Mouse (Mus musculus) induced T-regulatory cell, adult 2 months (primary cell): ENCODE data around the gene Gm20388.
A peak's percentile ranks its signal among the peaks of the same experiment; 100 is the strongest.

ENCODE experiments used
- DNase-seq: peaks from one replicate; pipeline ENCODE4 v3.0.0-alpha.2; 2012; ENCODE audit warnings: low read depth

Gm20388 gene

GRCm38 (mm10) chr8:121076555-121076954 lies 1165.9 kb downstream of the Gm20388 start:
- no peak for DNase-seq

GRCm38 (mm10) chr8:121078721-121079120 lies 1168.1 kb downstream of the Gm20388 start:
- DNase-seq: no peak

- no peak for DNase-seq
Observed at GRCm38 (mm10) chr8:121079201-121079600, 1168.6 kb downstream of the Gm20388 start.

GRCm38 (mm10) chr8:121079944-121080343 lies 1169.3 kb downstream of the Gm20388 start:
- no peak for DNase-seq

GRCm38 (mm10) chr8:121080361-121081090 lies 1169.9 kb downstream of the Gm20388 start:
- no peak for DNase-seq

GRCm38 (mm10) chr8:121081398-121081797 lies 1170.8 kb downstream of the Gm20388 start:
- DNase-seq: no peak

- DNase-seq: no peak
Observed at GRCm38 (mm10) chr8:121082218-121083092, 1171.8 kb downstream of the Gm20388 start.

GRCm38 (mm10) chr8:121083093-121083935 lies 1172.7 kb downstream of the Gm20388 start:
- DNase-seq: peak; percentile 30

- DNase-seq: no peak
Observed at GRCm38 (mm10) chr8:121083936-121084209, 1173.2 kb downstream of the Gm20388 start.

- DNase-seq: no peak
Observed at GRCm38 (mm10) chr8:121084210-121084951, 1173.7 kb downstream of the Gm20388 start, which contains the start of gene Foxf1. Foxf1 (plus strand) TSS chr8:121084386.

- no peak for DNase-seq
Observed at GRCm38 (mm10) chr8:121085011-121085410, 1174.4 kb downstream of the Gm20388 start.

- DNase-seq: no peak
Observed at GRCm38 (mm10) chr8:121085561-121085960, 1174.9 kb downstream of the Gm20388 start.

GRCm38 (mm10) chr8:121086004-121086900 lies 1175.6 kb downstream of the Gm20388 start:
- no peak for DNase-seq

GRCm38 (mm10) chr8:121088281-121088680 lies 1177.6 kb downstream of the Gm20388 start:
- DNase-seq: no peak

GRCm38 (mm10) chr8:121088871-121089630 lies 1178.4 kb downstream of the Gm20388 start:
- no peak for DNase-seq

GRCm38 (mm10) chr8:121089631-121090380 lies 1179.2 kb downstream of the Gm20388 start:
- no peak for DNase-seq

GRCm38 (mm10) chr8:121090716-121091115 lies 1180.1 kb downstream of the Gm20388 start:
- DNase-seq: no peak

GRCm38 (mm10) chr8:121092141-121092540 lies 1181.5 kb downstream of the Gm20388 start:
- no peak for DNase-seq

- peak; percentile 86 for DNase-seq
Observed at GRCm38 (mm10) chr8:121092627-121093026, 1182.0 kb downstream of the Gm20388 start.
